Mouse (Mus musculus): ENCODE measurements around the gene Dmkn.
"Not testable (repeated sequence)": the region's sequence is repeated elsewhere in the genome, so short reads cannot be mapped to it uniquely, and the experiment has no call there.

Dmkn gene

DNA sequence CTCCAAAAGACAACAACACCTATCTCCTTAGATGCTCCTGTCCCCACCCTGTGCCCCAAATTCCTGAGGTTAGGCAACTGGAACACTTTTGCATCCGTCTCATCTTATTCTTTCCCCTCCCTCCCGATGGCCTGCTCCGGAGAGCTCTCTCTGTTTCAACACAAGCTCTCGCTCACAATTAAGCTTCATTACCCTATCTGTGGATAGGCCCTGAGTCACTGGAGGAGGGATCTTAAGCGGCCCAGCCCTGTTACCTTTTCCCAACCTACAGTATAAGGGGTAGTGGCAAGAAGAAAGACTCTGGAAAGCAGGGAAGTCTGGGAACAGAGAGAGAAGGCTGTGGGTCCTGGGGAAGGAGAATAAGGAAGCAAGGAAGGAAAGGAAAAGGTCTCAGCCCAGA, at the start of gene Dmkn:
Gene Dmkn, plus strand, starts transcription at position 301 of the 400 bp plus-strand sequence.
- no peak for DNase-seq

DNA sequence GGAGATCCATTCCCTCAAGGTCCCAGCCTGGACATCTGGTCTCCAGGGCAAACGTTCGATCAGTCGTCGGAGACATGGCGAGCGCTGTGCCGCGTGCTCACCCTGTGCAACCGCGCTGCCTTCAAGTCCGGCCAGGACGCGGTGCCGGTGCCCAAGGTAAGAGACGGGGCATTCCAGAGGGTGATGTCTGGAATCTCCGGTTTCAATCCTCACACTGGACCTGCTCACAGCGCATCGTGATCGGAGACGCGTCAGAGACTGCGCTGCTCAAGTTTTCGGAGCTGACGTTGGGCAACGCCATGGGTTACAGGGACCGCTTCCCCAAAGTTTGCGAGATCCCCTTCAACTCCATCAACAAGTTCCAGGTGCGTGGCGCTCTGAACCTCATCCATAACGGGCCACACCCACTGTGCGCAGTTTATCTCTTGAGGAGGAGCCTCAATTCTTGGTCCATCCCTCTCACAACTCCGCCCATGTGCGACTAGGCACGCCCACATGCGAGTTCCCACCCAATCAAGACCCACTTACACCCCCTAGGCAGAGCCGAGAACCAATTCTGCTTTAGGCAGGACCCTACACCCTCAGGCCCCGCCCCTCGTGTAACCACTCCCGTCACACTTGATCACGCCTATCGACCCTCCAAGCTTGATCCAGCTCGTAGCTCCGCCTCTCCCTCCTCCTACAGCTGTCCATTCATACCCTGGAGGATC, 46.4 kb upstream of the Dmkn start:
- DNase-seq: no peak

- no peak for DNase-seq
These were observed 45.9 kb upstream of the Dmkn start for GRCm38 (mm10) chr7:30717716-30718046.

- no peak for DNase-seq
These were observed 43.9 kb upstream of the Dmkn start for GRCm38 (mm10) chr7:30719669-30720068.

- peak; percentile 55 for DNase-seq
These were observed 42.3 kb upstream of the Dmkn start for GRCm38 (mm10) chr7:30721286-30721685.

DNA sequence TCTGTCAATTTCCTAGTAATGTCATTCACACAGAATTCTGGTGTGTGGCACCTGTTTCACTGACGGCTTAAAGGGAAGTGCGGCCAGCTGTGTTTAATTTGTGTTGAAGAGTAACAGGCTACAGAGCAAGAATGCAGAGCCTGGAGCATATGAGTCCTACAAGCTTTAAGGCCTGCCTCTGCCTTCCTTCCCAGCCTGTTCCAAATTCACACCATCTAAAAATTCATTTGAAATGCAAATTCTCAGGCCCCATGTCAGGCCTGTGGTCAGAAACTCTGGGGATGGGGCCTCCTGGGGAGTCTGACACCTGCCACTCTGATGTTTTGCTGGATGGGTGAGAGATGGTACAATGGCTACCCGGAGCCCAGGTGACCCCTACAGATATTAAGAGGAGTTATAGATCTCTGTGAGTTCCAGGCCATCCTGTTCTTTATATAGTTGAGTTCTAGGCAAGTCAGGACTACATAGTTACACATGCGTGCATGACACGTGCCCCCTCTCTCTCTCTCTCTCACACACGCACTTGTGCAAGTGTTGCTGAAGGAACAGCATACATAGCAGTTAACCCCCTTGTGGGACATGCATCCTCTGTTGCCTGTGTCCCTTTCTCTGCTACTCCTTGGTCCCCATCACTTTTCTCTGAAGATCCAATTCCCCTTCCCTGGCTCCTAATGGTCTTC, 40.1 kb upstream of the Dmkn start:
- no peak for DNase-seq

GRCm38 (mm10) chr7:30728214-30728613, 35.3 kb upstream of the Dmkn start:
- peak; percentile 48 for DNase-seq

GRCm38 (mm10) chr7:30728739-30729395, 34.7 kb upstream of the Dmkn start:
- DNase-seq: no peak

GRCm38 (mm10) chr7:30729396-30730063, 34.0 kb upstream of the Dmkn start, which contains the start of gene Tmem147:
Gene Tmem147, minus strand, starts transcription at chr7:30729540.
- peak; percentile 97 for DNase-seq

GRCm38 (mm10) chr7:30730064-30730722, 33.4 kb upstream of the Dmkn start:
- peak; percentile 47 for DNase-seq

DNA sequence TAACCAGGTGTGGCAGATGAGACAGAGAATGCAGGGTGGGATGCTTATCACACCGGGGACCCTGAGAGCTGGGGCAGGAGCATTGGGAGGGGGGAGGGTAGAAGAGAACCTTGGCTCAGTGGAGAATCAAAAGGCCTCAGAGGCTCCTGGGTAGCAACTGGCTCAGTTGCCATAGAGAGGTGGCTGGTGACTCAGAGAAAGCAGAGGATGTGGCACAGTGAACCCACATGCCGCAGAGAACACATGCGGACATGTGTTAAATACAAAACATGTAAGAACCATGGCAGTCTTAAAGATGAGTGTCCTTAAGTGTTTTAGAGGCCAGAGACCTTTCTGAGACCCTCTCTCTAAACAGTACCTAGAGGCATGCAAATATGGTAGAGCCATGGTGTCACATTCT, 27.3 kb upstream of the Dmkn start:
- no peak for DNase-seq

GRCm38 (mm10) chr7:30742570-30742969, 21.0 kb upstream of the Dmkn start:
- DNase-seq: not testable (repeated sequence)

- not testable (repeated sequence) for DNase-seq
These were observed 19.9 kb upstream of the Dmkn start, which contains the start of gene Gapdhs for GRCm38 (mm10) chr7:30743617-30744016. Gene Gapdhs, minus strand, starts transcription at chr7:30743681.

DNA sequence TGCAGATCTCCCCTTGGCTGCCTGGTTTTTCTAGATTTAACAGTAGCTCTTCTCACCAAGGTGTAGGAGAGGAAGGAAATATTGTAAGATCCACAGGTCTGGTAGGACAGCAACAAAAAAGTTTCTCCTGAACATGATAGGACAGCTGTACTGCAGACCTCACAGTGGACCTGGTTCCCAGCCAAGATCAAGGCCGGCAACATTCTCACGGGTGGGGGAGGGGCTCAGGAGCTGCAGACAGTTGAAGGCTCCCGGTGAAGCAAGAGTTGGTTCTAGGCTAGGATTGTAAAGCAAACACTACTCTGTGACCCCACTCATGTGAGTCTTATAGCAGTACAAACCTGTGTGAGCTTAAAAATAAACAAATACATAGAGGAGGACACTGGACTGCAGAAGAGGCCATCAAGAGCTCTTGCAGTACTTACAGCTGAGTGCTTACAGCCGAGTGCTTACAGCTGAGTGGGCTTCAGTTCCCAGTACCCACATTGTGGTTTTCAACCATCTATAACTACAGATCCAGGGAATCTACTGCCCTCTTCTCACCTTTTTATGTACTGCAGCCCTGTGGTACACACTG, 19.4 kb upstream of the Dmkn start:
- DNase-seq: no peak

DNA sequence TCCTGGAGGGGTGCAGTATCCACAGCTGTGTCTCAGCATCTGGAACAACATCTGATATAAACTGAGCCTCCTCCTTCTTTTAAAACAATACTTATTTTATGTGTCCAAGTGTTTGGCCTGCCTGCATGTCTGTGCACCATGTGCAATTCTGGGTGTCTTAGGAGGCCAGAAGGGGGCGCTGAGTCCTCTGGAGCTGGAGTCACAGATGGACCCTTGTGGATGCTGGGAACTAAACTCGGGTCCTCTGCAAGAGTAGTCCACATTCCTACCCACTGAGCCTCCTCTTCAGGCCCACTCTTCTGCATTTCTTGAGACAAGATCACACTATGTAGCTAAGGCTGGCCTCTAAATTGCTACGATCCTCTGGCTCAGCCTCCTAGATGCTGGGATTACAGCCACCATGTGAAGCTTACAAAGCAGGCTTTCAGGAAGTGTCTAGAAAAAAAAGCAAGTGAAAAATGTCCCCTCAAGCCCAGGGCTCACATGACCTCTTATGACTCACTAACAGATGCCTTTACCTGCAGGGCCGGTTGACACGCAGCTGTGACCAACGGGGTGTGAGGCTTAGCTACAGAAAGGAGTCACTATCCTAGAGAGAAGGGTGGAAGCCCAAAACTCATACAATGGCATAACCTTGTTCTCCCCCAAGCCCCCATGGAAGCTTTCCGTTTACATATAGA, 15.9 kb upstream of the Dmkn start:
- DNase-seq: no peak

DNA sequence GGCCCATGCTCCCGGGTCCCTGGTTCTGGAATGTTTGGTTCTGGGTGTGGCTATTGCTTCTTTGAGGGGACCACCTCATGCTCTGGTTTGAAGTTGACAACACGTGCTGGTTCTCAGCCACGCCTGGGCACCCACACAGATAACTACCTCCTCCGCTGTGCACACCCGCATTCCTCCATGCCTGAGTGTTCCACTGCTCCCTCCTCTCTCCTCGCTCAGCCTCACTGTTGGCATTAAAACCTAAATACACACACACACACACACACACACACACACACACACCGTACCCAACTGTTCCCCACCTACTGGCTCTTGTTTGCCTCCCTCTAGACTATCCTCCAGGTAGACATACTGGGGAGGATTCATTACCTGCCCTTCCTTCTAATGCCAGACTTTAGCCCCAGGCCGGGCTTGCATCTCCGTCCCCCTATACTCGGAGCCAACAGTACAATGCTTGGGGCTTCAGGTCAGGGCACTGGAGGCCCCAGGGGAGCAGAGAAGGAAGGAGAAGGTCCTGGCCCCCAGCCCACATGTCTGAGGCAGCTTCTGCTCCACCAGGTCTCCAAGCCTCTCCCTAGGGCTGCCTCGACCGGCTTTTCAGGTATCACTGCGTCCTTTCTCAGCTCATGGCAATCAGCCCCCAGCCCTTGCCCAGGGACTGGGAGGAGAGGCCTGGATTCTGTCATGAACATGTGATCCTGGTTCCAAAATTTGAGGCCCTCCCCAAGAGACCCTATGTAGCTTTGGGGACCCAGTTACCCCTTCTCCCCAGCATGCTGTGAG, 13.5 kb upstream of the Dmkn start:
- no peak for DNase-seq

DNA sequence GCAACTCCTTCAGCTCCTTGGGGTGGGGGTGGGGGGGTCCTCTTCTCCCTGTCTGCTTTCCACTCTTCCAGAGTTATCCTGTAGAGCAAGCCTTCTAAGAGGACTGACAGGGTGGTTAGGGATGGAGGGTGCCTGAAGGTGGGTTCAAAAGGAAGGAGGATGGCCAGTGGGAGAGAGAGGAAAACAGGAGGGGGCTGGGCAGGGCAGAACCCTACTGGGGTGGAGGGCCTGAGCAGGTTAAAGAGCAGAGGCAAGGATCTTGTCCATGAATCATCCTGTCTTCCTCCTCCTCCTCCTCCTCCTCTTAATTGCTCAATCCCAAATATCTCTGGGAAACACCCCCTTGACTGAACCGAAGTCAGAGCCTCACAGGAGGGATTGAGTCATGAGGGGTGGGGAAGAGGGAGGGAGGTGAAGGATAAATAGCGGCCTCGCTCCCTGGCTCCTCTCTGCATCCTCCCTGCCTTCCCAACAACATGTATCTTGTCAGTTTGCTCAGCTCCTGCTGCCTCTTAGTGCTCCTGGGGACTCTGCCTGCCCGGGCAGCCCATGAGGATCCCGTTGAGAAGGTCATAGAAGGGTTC, 12.4 kb upstream of the Dmkn start, which contains the start of gene Sbsn:
Gene Sbsn, plus strand, starts transcription at position 386 of the 584 bp plus-strand sequence.
- no peak for DNase-seq

- no peak for DNase-seq
These were observed 6.6 kb upstream of the Dmkn start for GRCm38 (mm10) chr7:30757001-30757400.

DNA sequence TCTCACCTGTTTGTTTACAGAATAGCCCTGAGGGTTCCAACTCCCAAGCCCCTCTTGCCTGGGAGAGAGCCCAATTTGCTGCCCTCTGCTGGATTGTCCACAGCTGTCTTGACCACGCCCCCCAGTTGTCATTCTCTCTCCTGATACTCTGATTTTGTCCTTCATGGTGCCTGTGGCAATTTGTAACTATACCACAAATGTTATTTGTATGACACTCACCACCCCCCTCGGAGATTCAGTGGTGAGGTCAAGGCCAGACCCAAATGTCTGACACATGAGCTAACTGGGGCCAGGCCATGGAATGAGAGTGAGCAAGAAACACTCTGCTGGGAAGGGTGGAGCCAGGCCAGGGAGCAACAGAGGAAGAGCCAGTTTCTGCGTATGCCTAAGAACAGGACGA, 4.7 kb upstream of the Dmkn start:
- no peak for DNase-seq

DNA sequence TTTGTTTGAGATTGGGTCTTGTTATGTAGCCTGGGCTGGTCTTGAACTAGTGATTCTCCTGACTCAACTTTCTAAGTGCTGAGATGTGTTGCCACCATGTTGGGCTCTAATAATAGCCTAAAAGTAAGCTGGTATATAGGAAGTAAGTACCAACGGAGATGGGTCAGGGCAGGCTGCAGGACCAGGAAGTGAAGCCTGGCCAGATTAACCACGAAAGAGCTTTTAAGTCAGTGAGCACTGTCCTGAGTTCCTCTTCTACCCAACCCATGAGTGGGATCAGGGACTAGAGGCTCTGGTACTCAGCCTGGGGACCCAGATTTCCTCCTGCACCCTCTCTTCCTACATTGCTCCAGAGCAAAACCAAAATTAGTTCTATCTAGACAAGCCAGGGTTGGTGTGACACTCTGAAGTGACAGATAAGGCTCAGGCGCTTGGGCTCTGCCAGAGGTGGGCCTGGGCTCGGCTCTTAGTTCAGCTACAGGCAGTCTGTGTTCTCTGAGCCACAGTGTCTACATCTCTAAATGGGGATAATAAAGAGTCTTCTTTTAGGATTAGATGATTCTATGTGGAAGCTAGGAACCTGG, 1.7 kb upstream of the Dmkn start:
- no peak for DNase-seq

Data from cerebellum, adult 9-11 months (tissue).